Mouse (Mus musculus) forebrain, embryonic 12.5 days (tissue): ENCODE measurements around the gene Ankdd1b. TPM values are rescaled to one million over a fixed set of nuclear protein-coding genes. Genes with fewer than 3 reads are reported as not detected.

ENCODE experiments used
- ATAC-seq: fragments of 200-750 bp; cut with Nextera tagmentation; 2 replicates; pipeline ENCODE4 v1.8.0; 2017; ENCODE audit warnings: moderate TSS enrichment; ENCODE audit not compliant: low FRiP score
- H3K27ac ChIP-seq: fragments of 300-500 bp; sonication (generic); 2 replicates; pipeline ENCODE4 v1.5.1; 2016; ENCODE audit warnings: mild to moderate bottlenecking
- H3K27me3 ChIP-seq: fragments of 300-500 bp; sonication (generic); 2 replicates; pipeline ENCODE4 v1.6.1; 2016; ENCODE audit warnings: mild to moderate bottlenecking
- H3K36me3 ChIP-seq: fragments of 300-500 bp; sonication (generic); replicated peaks from 2 replicates; pipeline ENCODE4 v1.6.1; 2016; ENCODE audit warnings: mild to moderate bottlenecking
- H3K4me1 ChIP-seq: fragments of 300-500 bp; sonication (generic); 2 replicates; pipeline ENCODE4 v1.6.1; 2016
- H3K4me2 ChIP-seq: fragments of 300-500 bp; sonication (generic); 2 replicates; pipeline ENCODE4 v1.6.1; 2016; ENCODE audit warnings: mild to moderate bottlenecking, moderate library complexity
- H3K4me3 ChIP-seq: fragments of 300-500 bp; sonication (generic); replicated peaks from 2 replicates; pipeline ENCODE4 v1.5.1; 2016; ENCODE audit warnings: mild to moderate bottlenecking
- H3K9ac ChIP-seq: fragments of 300-500 bp; sonication (generic); 2 replicates; pipeline ENCODE4 v1.6.1; 2016; ENCODE audit warnings: mild to moderate bottlenecking
- H3K9me3 ChIP-seq: fragments of 300-500 bp; sonication (generic); 2 replicates; pipeline ENCODE4 v1.6.1; 2016
- whole genome bisulfite sequencing: fragments of 180-500 bp; shearing (Covaris S2); methylation state at CpG from one replicate; pipeline ENCODE4 v1.1.7; 2016; 5-methylcytosine and 5-hydroxymethylcytosine counted together
- polyA plus RNA-seq: library from polyadenylated mRNA; unstranded; fragments of >200 nt; fragmentation: Nextera tagmentation; extraction: Ambion mirVana; gene quantifications from 2 replicates; pipeline ENCODE4 v1.2.1, GENCODE M21; 2016

Gene Ankdd1b
- polyA plus RNA-seq, 1 experiment from 2014 or later = not detected

- H3K4me3 ChIP-seq = no peak overlapping the region
- H3K27me3 ChIP-seq = no peaks in the 10 kb centered on the region
- no peak for ATAC-seq
- H3K36me3 ChIP-seq = peaks cover 15% of the 10 kb centered on the region
- H3K9me3 ChIP-seq = no peaks in the 10 kb centered on the region
- H3K4me1 ChIP-seq = no peaks in the 10 kb centered on the region
- H3K4me2 ChIP-seq = no peak overlapping the region
- WGBS = 89% methylated on average over 6 of the region's 6 CpGs
- no peak overlapping the region for H3K9ac ChIP-seq
- H3K27ac ChIP-seq = no peak overlapping the region
These were observed 17.0 kb upstream of the Ankdd1b start for GRCm38 (mm10) chr13:96487968-96488367.

GRCm38 (mm10) chr13:96487230-96487629 is 16.2 kb upstream of the Ankdd1b start:
- WGBS = 95% methylated on average over 6 of the region's 6 CpGs

GRCm38 (mm10) chr13:96478991-96479390 is 8.0 kb upstream of the Ankdd1b start:
- ATAC-seq = no peak
- WGBS = 93% methylated on average over 1 of the region's 1 CpGs
- Histone ChIP-seq H3K4me1 (no peaks in the 10 kb centered on the region), H3K36me3 (no peaks in the 10 kb centered on the region), H3K27me3 (no peaks in the 10 kb centered on the region), H3K4me2 (no peak overlapping the region), H3K4me3 (no peak overlapping the region), H3K9ac (no peak overlapping the region), H3K27ac (no peak overlapping the region), H3K9me3 (no peaks in the 10 kb centered on the region)

More at GRCm38 (mm10) chr13:96487230-96487629, 16.2 kb upstream of the Ankdd1b start:
- Histone ChIP-seq H3K9me3 (no peaks in the 10 kb centered on the region), H3K4me3 (no peak overlapping the region), H3K27ac (no peak overlapping the region), H3K9ac (no peak overlapping the region), H3K4me1 (no peaks in the 10 kb centered on the region), H3K36me3 (peaks cover 15% of the 10 kb centered on the region), H3K27me3 (no peaks in the 10 kb centered on the region), H3K4me2 (no peak overlapping the region)
- no peak for ATAC-seq

GRCm38 (mm10) chr13:96477226-96477625 is 6.2 kb upstream of the Ankdd1b start:
- no peaks in the 10 kb centered on the region for H3K4me1 ChIP-seq
- no peak overlapping the region for H3K27ac ChIP-seq
- no peaks in the 10 kb centered on the region for H3K27me3 ChIP-seq
- no peak overlapping the region for H3K9ac ChIP-seq
- H3K9me3 ChIP-seq = no peaks in the 10 kb centered on the region
- ATAC-seq = no peak
- H3K36me3 ChIP-seq = no peaks in the 10 kb centered on the region
- no peak overlapping the region for H3K4me3 ChIP-seq
- no peak overlapping the region for H3K4me2 ChIP-seq
- 96% methylated on average over 4 of the region's 4 CpGs for WGBS

GRCm38 (mm10) chr13:96470556-96470955 is 442 bp downstream of the Ankdd1b start:
- Histone ChIP-seq H3K9ac (no peak overlapping the region), H3K27me3 (no peaks in the 10 kb centered on the region), H3K4me3 (no peak overlapping the region), H3K36me3 (no peaks in the 10 kb centered on the region), H3K9me3 (no peaks in the 10 kb centered on the region), H3K4me1 (no peaks in the 10 kb centered on the region), H3K4me2 (no peak overlapping the region), H3K27ac (no peak overlapping the region)
- no peak for ATAC-seq
- WGBS = 87% methylated on average over 6 of the region's 6 CpGs

GRCm38 (mm10) chr13:96468678-96469077 is 2.3 kb downstream of the Ankdd1b start:
- Histone ChIP-seq H3K27ac (no peak overlapping the region), H3K4me3 (no peak overlapping the region), H3K9me3 (no peaks in the 10 kb centered on the region), H3K36me3 (no peaks in the 10 kb centered on the region), H3K27me3 (no peaks in the 10 kb centered on the region), H3K9ac (no peak overlapping the region), H3K4me2 (no peak overlapping the region), H3K4me1 (no peaks in the 10 kb centered on the region)
- ATAC-seq = no peak
- 87% methylated on average over 5 of the region's 5 CpGs for WGBS

- 68% methylated on average over 5 of the region's 5 CpGs for WGBS
- no peak for ATAC-seq
- no peaks in the 10 kb centered on the region for H3K9me3 ChIP-seq
- no peak overlapping the region for H3K9ac ChIP-seq
- H3K4me3 ChIP-seq = no peak overlapping the region
- no peaks in the 10 kb centered on the region for H3K27me3 ChIP-seq
- no peaks in the 10 kb centered on the region for H3K4me1 ChIP-seq
- H3K36me3 ChIP-seq = no peaks in the 10 kb centered on the region
- H3K4me2 ChIP-seq = no peak overlapping the region
- H3K27ac ChIP-seq = no peak overlapping the region
These were observed 5.7 kb downstream of the Ankdd1b start for GRCm38 (mm10) chr13:96465315-96465714.

- Histone ChIP-seq H3K27me3 (no peaks in the 10 kb centered on the region), H3K27ac (no peak overlapping the region), H3K9me3 (no peaks in the 10 kb centered on the region), H3K36me3 (no peaks in the 10 kb centered on the region), H3K9ac (no peak overlapping the region), H3K4me3 (no peak overlapping the region), H3K4me2 (no peak overlapping the region), H3K4me1 (no peaks in the 10 kb centered on the region)
- WGBS = 75% methylated on average over 1 of the region's 1 CpGs
- ATAC-seq = no peak
These were observed 8.4 kb downstream of the Ankdd1b start for GRCm38 (mm10) chr13:96462644-96463043.

- Histone ChIP-seq H3K4me1 (no peaks in the 10 kb centered on the region), H3K27ac (no peak overlapping the region), H3K27me3 (no peaks in the 10 kb centered on the region), H3K9ac (no peak overlapping the region), H3K9me3 (no peaks in the 10 kb centered on the region), H3K36me3 (no peaks in the 10 kb centered on the region), H3K4me2 (no peak overlapping the region), H3K4me3 (no peak overlapping the region)
- ATAC-seq = no peak
- 89% methylated on average over 4 of the region's 4 CpGs for WGBS
These were observed 12.4 kb downstream of the Ankdd1b start for GRCm38 (mm10) chr13:96458606-96459005.

GRCm38 (mm10) chr13:96458018-96458417 is 13.0 kb downstream of the Ankdd1b start:
- Histone ChIP-seq H3K4me1 (no peaks in the 10 kb centered on the region), H3K4me3 (no peak overlapping the region), H3K4me2 (no peak overlapping the region), H3K27ac (no peak overlapping the region), H3K27me3 (no peaks in the 10 kb centered on the region), H3K9me3 (no peaks in the 10 kb centered on the region), H3K36me3 (no peaks in the 10 kb centered on the region), H3K9ac (no peak overlapping the region)
- 89% methylated on average over 5 of the region's 5 CpGs for WGBS
- no peak for ATAC-seq

- H3K36me3 ChIP-seq = no peaks in the 10 kb centered on the region
- WGBS = 95% methylated on average over 5 of the region's 5 CpGs
- no peaks in the 10 kb centered on the region for H3K4me1 ChIP-seq
- no peak for ATAC-seq
- H3K27ac ChIP-seq = no peak overlapping the region
- H3K9me3 ChIP-seq = no peaks in the 10 kb centered on the region
- no peak overlapping the region for H3K4me2 ChIP-seq
- H3K4me3 ChIP-seq = no peak overlapping the region
- no peak overlapping the region for H3K9ac ChIP-seq
- no peaks in the 10 kb centered on the region for H3K27me3 ChIP-seq
These were observed 13.4 kb downstream of the Ankdd1b start for GRCm38 (mm10) chr13:96457566-96457965.

GRCm38 (mm10) chr13:96454288-96454687 is 16.7 kb downstream of the Ankdd1b start:
- no peak overlapping the region for H3K27ac ChIP-seq
- 81% methylated on average over 3 of the region's 3 CpGs for WGBS

GRCm38 (mm10) chr13:96452621-96453020 is 18.4 kb downstream of the Ankdd1b start:
- Histone ChIP-seq H3K4me1 (no peaks in the 10 kb centered on the region), H3K27me3 (no peaks in the 10 kb centered on the region), H3K36me3 (no peaks in the 10 kb centered on the region), H3K4me3 (no peak overlapping the region), H3K9me3 (no peaks in the 10 kb centered on the region), H3K9ac (no peak overlapping the region), H3K4me2 (no peak overlapping the region), H3K27ac (no peak overlapping the region)
- no peak for ATAC-seq
- 92% methylated on average over 3 of the region's 3 CpGs for WGBS

More at GRCm38 (mm10) chr13:96454288-96454687, 16.7 kb downstream of the Ankdd1b start:
- ATAC-seq = no peak
- no peak overlapping the region for H3K4me3 ChIP-seq
- H3K36me3 ChIP-seq = no peaks in the 10 kb centered on the region
- H3K9ac ChIP-seq = no peak overlapping the region
- H3K9me3 ChIP-seq = no peaks in the 10 kb centered on the region
- H3K4me1 ChIP-seq = no peaks in the 10 kb centered on the region
- no peak overlapping the region for H3K4me2 ChIP-seq
- H3K27me3 ChIP-seq = no peaks in the 10 kb centered on the region
